Mouse (Mus musculus) colon, adult 2 months (tissue): ENCODE results near the gene Ddr2. TPM values are rescaled to one million over a fixed set of nuclear protein-coding genes. Genes with fewer than 3 reads are reported as not detected.

Experiments used
- polyA plus RNA-seq: library from polyadenylated mRNA; depleted of rRNA; stranded (reverse); fragments of >200 nt; gene quantifications from 2 replicates; pipeline ENCODE4 v1.2.3, GENCODE M21; 2012; rRNA removed

The Ddr2 gene
- polyA plus RNA-seq: 10.2 and 10.7 TPM in 2 replicates

DNA sequence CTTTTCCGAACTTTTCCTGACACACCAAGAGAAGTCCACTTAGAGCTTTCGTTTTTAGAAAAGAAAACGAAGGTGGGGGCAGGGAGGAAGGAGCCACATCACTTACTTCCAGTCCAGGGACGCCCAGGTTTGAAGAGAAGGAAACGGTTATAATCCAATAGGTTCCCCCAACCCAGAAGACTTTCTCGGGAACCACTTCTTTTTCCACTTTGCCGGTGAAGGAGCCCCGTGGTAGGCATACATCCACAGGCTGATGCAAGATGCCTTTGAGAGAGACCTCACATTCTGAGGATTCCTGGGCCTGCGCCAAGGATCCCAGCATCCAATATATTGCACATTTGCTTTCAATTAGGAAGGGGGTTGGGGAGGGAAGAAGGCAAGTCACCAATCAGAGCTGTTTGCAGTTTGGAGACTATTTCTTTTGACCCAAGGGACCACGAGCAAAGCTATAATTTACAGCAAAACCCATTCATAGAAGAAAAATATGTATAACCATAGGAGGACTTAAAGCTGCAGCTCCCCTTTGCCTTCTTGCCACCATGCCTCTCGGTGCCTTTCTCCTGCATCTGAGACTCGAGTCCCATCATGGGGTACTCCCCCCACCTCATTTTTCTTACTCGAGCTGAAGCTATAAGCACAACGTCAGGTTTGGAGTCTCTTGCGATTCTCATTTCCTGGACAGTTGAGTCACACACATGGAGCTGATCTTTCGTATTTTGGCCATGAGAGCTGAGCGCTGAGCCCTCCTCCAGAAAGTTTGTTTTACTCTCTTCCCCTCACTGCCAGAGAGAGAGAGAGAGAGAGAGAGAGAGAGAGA lies at the start of gene Ddr2:
Gene Ddr2, minus strand, starts transcription at position 247 of the 817 bp plus-strand sequence.

DNA sequence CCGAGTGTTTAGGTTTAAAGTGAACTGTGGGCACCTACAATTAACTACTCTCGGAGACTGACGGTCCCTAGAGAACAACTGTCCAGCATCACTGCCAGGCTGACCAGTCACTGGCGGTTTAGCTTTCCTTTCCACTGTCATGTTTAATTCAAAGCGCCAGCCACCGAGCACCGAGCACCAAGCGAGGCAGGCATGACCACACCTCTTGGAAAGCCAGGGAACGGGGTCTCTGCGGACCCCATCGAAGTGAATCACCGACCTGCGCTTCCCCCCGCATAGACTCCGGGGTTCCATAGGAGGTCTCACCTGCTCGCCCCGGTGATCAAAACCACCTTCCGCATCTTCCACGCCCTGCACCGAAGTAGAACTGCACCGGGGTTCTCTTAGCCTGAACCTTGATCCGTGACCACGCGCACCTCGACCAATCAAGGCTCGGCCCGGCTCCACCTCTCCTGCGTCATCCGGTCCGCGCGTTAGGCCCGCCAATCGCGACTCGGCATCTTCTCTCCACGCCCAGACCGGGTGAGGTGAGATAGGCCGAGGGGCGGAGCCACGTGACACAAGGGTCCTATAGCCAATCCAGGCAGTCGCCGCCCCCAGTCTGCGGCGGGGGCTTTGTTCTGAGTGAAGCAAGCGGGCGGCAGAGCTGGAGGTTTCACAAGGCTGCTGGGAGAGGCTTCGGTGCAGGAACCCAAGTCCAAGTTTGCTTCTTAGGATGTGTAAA lies 141.6 kb downstream of the Ddr2 start, which contains the start of gene Hsd17b7:
Gene Hsd17b7, minus strand, starts transcription at position 450 of the 724 bp plus-strand sequence.

GRCm38 (mm10) chr1:169928454-169928971 lies 182.0 kb downstream of the Ddr2 start, which contains the start of gene Ccdc190:
Gene Ccdc190 (plus strand): TSS chr1:169928648.

Other genes with a start within 250 kb of the Ddr2 start
- gene Ccdc190, start 182.1 kb downstream of the Ddr2 start, polyA plus RNA-seq: not detected in 2 replicates
- gene Hsd17b7, start 141.5 kb downstream of the Ddr2 start, polyA plus RNA-seq: 3.7 and 5.2 TPM in 2 replicates
- 40.9 TPM in 2 replicates for gene Uap1, start 64.2 kb upstream of the Ddr2 start, polyA plus RNA-seq
- 6.7 and 7.5 TPM in 2 replicates for gene Uhmk1, start 104.6 kb upstream of the Ddr2 start, polyA plus RNA-seq
- gene Sh2d1b2, start 122.0 kb upstream of the Ddr2 start, polyA plus RNA-seq: not detected in 2 replicates
- 0.08 and 0.14 TPM in 2 replicates for gene Sh2d1b1, start 166.6 kb upstream of the Ddr2 start, polyA plus RNA-seq
- 5.5 TPM in 2 replicates for gene Gm7694, start 195.6 kb upstream of the Ddr2 start, polyA plus RNA-seq
- gene Spata46, start 198.0 kb upstream of the Ddr2 start, polyA plus RNA-seq: not detected in 2 replicates